Mouse (Mus musculus): ENCODE data around the gene Gad1. TPM values are rescaled to one million over a fixed set of nuclear protein-coding genes. Genes with fewer than 3 reads are reported as not detected.

The Gad1 gene
- total RNA-seq, 2 experiments from 2014 or later: 379 TPM

DNA sequence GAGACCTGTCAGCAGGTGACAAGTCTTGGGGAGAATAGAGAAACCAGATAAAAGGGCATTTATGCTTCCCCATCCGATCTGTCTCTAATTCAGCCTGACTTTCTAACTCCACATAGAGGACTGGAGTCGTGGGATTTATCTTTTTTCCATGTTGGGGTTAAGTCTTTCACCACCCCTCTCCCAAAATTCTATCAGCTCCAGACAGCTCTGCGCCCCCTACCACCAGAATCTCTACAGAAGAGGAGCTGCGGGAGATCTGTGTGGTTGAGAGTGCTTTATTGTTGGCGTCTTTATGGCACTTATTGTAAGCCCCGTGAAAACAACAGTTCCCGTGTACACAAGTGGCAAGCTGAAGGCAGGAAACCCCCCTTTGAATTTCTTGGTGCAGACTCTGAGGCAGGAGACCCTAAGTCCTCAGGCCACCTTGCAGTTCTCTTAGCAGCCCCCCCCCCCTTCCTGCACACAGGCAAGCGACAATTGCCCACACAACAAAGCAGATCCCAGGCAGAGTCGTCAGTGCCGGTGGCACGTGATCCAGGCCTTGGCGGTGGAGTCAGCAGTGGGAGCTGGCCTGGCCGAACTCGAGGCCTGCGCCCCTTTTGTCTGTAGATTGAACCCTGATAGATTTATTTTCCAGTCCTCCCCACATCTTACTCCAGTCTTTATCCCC lies 11.9 kb downstream of the Gad1 start:
- no peak for DNase-seq (ENCODE audit: low spot score in 2 of 2)

GRCm38 (mm10) chr2:70565651-70566602 lies 13.1 kb downstream of the Gad1 start:
- DNase-seq (ENCODE audit: low spot score in 2 of 2): no peak

- DNase-seq (ENCODE audit: low spot score in 2 of 2): no peak
Observed at GRCm38 (mm10) chr2:70566603-70566981, 13.7 kb downstream of the Gad1 start.

- peak in 1 of 2 experiments; percentile 66 for DNase-seq (ENCODE audit: low spot score in 2 of 2)
Observed at GRCm38 (mm10) chr2:70567071-70567681, 14.3 kb downstream of the Gad1 start.

- no peak for DNase-seq (ENCODE audit: low spot score in 2 of 2)
Observed at GRCm38 (mm10) chr2:70567682-70568077, 14.8 kb downstream of the Gad1 start.

DNA sequence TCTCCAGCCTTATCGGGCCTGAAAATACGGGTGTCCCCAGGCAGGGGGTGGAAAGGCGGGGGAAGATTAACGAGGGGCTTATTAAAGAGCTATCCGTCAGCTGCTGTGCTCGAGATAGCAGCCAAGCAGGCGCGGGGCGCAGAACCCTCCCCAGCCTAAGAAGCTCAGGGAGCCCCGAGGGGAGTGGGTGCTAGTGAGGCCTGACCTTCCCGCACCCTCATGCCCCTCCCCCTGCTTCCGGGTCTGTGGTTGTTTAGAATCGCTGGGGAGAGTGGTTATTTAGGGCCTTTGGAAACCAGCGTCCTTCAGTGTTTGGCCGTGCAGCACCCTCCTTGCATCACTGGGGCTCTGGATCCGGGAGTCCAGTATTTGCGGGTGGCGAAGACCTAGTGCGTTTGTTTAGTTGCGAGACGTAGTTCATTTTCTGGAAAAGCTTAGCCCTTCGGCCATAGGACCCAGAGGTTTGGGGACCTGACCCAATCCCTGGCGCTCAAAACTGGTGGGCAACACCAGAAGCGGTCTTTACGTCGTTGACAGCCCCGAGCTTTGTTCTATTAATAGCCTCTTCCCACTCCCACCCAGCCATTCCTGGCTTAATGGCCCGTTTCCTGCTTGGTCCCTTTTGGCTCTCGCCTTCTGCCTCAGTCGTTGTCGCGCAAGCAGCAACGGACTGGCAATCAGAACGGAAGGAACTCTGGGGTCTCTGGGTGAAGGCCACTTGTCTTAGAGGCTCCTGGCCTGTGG lies 15.5 kb downstream of the Gad1 start:
- DNase-seq (ENCODE audit: low spot score in 2 of 2): no peak

GRCm38 (mm10) chr2:70571698-70572097 lies 18.8 kb downstream of the Gad1 start:
- no peak for DNase-seq (ENCODE audit: low spot score in 2 of 2)

GRCm38 (mm10) chr2:70572251-70572650 lies 19.4 kb downstream of the Gad1 start:
- no peak for DNase-seq (ENCODE audit: low spot score in 2 of 2)

- DNase-seq (ENCODE audit: low spot score in 2 of 2): no peak
Observed at GRCm38 (mm10) chr2:70573544-70574210, 20.8 kb downstream of the Gad1 start.

- peak; percentile 46 to 78 for DNase-seq (ENCODE audit: low spot score in 2 of 2)
Observed at GRCm38 (mm10) chr2:70588200-70588599, 35.3 kb downstream of the Gad1 start.

DNA sequence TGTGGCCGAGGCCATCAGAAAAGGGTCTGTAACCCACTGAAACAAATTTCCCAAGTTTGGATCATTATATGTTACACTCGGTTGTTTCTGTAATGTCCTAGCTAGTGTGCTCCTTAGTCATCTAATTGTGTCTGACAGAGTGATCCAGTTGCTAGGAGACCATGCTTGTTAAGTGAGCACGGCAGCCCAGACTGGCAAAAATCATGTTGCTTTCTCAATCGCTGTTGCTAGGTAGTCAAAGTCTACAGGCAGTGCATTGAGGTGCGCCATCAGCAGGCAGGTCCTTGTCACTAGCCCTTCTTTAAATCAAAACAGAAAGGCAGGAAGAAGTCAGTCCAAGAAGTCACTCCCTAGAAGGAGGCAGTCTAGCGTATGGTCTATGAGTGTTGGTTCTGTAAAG lies 39.6 kb downstream of the Gad1 start:
- DNase-seq (ENCODE audit: low spot score in 2 of 2): peak; percentile 50 to 79

- peak; percentile 25 to 56 for DNase-seq (ENCODE audit: low spot score in 2 of 2)
Observed at GRCm38 (mm10) chr2:70593670-70594069, 40.8 kb downstream of the Gad1 start.

DNA sequence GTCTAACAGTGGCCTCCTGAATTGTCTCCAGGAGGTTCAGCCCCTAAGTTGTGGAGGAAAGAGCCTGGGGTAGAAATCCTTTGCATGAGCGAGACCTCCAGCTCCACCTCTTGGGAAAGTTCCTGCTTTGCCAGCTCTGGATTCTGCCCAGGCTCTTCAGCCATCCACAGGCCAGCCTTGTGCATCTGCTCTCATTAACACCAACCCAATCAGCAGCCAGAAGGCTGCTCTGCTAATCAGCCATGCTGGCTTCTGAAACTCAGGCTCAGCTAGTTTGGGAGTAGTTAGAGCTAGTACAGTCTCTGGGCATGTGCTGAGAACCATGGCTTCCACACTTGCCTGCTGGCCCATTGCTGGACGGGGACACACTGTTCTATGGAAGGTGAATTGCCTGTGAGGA lies 43.0 kb downstream of the Gad1 start:
- no peak for DNase-seq (ENCODE audit: low spot score in 2 of 2)

DNA sequence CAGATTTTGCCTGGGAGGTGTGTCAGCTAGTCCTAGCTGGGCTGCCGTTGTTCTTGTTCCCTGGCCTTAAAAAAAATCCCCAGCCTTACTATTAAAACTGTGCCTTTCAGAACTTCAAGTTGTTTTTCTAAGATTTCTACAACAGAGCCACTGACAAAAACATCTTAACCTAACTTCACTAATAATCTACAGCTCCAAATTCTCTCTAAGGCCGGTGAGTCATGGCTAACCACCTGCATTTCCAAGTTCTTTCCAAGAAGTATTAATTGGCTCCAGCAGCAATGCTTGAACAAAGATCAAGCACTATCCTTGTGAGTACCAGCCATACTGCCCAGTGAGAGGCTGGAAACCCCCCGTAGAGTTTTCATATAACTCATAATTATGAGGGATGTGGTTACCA lies 56.9 kb downstream of the Gad1 start:
- DNase-seq (ENCODE audit: low spot score in 2 of 2): no peak

GRCm38 (mm10) chr2:70614745-70615351 lies 62.0 kb downstream of the Gad1 start:
- no peak for DNase-seq (ENCODE audit: low spot score in 2 of 2)

DNA sequence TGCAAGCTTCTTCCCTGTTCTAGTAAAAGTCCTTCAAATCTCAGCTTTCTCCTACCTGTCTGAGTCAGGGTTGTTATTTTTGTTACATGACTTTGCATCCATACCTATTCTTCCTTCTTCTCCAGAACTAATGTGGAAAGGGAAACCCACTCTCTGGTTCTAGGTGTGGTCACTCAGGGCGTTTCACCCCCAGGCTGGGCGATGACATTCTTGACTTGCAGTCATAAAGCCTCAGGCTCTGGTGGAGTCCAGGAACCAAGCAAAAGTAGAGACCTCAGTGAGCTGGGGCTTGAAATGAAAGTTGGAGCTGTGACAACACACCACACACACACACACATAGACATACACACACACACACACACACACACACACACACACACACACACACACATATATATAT lies 63.2 kb downstream of the Gad1 start:
- DNase-seq (ENCODE audit: low spot score in 2 of 2): no peak

- no peak for DNase-seq (ENCODE audit: low spot score in 2 of 2)
Observed at GRCm38 (mm10) chr2:70616617-70617016, 63.7 kb downstream of the Gad1 start.

DNA sequence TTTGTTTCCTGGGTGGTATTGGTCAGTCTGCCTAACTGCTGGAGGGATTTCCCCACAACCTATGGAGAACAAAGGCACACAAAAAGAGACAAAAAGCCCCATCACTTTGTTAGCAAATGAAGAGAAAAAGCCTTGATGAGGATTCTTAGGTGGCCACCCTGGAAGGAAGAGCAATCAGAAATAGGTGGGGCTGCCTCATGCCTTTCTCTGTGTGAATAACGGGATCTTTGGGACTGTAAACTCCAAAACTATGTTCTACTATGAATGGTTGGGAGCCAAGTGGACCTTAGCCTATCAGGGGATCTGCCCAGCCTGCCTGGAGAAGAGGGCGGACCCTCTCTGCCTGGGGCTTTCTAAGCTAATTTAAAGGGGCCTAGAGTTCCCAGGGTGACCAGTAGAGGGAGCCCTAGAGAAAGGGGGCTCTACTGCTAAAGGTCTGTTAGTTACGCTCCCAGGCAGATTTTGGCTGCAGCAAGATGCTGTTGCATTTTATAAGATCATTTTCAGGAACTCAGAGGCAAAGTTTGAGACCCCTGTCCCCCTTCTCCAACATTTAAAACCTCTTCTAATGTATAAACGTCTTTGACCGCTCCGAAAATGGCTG lies 66.5 kb downstream of the Gad1 start:
- no peak for DNase-seq (ENCODE audit: low spot score in 2 of 2)

DNA sequence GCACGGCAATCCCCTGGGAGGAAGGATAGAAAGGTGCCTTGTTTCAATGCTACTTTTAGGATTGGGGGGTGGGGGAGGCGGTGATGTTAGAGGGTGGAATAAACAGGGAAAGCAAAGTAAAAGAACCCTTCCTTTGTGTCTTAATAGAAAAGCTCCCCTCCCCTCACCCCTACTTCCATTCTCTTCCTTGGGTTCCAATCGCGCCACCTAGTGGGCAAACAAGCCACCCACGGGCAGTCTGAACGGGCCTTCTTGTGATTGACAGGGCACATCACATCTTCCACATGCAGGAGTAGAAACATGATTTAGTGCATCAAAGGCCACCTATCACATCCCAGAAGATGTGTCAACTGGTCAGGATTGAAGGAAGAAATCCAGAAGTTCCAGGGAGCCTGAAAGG lies 67.4 kb downstream of the Gad1 start:
- DNase-seq (ENCODE audit: low spot score in 2 of 2): peak; percentile 33 to 81

- no peak for DNase-seq (ENCODE audit: low spot score in 2 of 2)
Observed at GRCm38 (mm10) chr2:70622244-70622643, 69.4 kb downstream of the Gad1 start.

All from layer of hippocampus, adult 18-20 months (tissue).